Mouse (Mus musculus): ENCODE data around the gene Bcl2a1d.

Gene Bcl2a1d

DNA sequence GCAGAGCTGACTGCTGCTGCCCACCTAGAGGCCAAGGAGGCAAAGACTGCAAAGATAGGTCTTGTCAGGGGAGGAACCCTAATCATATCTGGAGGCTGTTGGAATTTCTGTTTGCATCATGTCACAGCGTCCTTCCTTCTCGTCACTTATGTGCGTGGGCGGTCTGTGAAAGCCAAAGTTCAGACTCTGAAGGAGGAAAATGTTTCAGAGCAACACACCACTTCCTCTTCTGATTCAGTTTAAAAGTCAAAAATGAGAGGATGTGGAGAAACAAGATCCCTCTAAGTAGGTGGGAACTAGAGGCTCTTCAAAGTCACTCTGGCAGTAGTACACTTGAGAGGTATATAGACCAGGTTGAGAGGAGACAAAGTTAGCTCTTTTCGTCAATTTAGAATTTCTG is at the start of gene Bcl2a1d:
Gene Bcl2a1d (minus strand): TSS at position 187 of the 400 bp plus-strand sequence.
- in situ Hi-C loops (cut with MboI, MseI), result loop anchor here in 1 of 2 experiments (10.0 kb wide), 1 partner anchor 187 kb away; the partner anchor contains the start of gene Zfp949

DNA sequence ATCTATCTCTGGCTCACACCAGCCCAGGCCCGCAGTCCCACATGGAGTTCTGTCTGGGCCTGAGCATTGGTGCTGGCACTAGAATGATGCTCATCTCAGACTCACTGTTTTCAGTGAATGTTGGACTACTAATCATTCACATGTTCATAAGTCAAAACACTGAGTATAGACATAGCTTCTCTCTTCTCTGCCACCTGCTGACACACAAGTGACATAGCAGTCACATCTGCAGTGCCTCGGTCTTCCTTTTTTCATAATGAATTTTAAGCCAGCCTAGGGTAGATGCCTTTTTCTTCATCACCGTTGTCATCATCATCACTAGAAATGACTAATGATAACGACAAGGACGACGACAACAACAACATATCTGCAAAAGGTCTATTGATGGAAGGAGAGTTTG is 38.5 kb upstream of the Bcl2a1d start:
- in situ Hi-C loops (cut with MboI, MseI), result loop anchor here in 1 of 2 experiments (25.0 kb wide), 1 partner anchor 533 kb away; no protein-coding TSS in a partner anchor

DNA sequence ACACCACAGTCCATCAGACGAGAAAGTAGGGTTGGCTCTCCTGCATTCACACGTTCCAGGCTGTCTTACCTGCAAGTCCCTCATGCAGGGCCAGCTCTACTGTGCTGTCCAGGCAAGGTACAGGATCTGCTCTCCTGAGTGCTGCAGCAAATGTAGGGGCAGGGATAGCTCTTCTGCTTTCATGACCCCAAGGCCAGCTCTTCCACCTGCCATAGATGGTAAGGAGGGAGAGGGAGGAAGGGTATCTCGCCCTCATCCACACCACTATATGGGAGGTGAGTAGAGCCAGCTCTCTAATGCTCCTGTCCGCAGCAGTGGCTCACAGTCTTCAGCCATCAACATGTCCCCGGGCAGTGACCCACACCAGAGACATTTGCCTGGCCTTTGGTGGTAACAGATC is 37.8 kb upstream of the Bcl2a1d start:
- in situ Hi-C loops (cut with MboI, MseI), result loop anchor here (5.0 to 25.0 kb wide), 3 partner anchors 148 to 532 kb away; no protein-coding TSS in a partner anchor

DNA sequence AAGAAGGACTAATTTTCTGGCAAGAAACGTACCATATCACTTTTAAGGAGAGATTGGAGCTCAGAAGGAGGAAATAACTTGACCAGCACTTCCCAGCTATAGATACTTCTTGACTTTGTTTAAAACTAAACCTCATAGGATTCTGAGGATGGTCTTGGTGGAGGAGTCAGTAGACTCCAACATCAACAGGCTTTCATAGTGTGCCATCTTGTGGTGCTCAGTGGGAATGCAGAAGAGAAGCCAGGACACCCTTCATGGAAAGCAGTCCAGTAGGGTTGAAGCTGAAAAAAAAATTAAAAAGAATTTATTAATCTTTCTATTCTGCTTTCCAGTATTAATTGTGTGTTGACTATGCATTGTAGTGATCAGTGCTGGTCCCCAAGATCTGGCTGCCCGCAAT is 15.0 kb upstream of the Bcl2a1d start:
- in situ Hi-C loops (cut with MboI, MseI), result loop anchor here in 1 of 2 experiments (10.0 kb wide), 1 partner anchor 188 kb away; no protein-coding TSS in a partner anchor

DNA sequence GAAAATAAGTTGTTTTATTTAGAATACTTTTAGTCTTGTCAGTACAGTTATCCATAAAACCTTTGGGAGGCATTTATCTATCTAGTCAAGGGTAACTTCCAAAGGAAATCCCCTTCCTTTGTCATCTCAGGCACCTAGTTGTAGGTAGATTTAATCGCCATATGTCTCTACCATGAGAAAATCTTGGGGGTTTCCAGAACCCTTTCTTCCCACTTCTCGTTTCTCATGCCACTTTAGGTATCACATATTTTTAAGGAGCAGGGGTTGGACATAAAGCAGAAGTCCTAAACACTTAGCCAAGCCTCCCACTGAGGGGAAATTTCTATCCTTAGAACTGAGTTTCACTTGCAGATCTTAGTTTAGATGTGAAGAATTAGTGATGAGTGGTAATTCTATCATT is 14.3 kb upstream of the Bcl2a1d start:
- in situ Hi-C loops (cut with MboI, MseI), result loop anchor here in 1 of 2 experiments (10.0 kb wide), 1 partner anchor 189 kb away; no protein-coding TSS in a partner anchor

DNA sequence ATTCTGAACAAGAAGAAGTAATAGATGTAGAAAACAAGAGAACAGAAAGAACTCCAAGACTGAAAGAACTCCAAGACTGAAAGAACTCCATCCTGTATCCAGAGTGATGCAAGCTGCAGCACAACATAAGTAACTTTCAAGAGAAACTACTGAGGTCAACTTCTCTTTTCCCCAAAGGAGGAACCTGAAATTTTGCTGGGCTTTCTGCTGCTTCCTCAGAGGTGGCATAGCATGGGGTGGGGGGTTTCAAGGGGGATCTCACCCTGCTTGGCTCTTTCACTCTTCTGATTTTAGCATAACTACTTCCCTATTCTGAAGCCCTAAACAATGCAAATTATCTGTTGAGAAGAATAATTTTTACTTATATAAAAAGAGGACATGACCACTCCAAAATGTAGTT is 3.6 kb upstream of the Bcl2a1d start:
- in situ Hi-C loops (cut with MboI, MseI), result loop anchor here (5.0 to 10.0 kb wide), 2 partner anchors 190 to 217 kb away; partner anchors contain the start of gene Zfp949 (in 1 of the 2)

DNA sequence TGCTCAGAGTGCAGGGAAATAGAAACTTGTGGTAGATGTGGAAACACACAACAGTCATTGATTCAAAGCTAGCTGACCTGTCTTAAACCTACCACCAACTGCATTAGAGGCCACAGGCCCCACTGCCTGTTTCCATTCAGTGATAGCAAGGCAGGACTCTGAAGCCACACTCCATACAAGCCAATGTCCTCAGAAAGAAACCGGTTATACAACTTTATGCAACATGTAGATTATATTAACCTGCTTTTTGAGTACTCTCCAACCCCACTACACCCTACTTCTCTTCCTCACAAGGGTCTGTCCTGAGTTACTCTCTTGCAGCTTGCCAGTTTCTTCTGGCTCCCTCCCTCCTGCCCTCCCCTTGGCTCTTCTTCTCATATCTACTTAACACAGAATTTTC is 1.5 kb upstream of the Bcl2a1d start:
- in situ Hi-C loops (cut with MboI, MseI), result loop anchor here in 1 of 2 experiments (10.0 kb wide), 1 partner anchor 188 kb away; the partner anchor contains the start of gene Zfp949

DNA sequence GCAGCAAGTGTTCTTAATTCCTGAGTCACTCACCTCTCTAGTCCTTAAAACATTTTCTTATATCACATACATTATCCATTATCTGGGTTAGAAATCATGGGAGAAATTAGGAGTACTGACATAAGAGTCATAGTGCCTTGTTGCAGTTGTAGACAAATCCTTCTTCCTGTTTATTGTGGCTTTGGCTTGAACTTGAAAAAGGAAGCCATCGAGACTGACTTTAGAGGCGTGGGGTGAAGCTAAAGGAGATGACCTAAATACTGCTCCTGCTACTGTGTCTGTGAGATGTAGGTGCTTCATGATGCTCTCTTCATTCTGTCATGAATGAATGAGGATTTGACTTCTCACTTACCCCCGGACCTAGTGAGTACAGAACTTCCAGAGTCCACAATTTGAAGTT is 620 bp upstream of the Bcl2a1d start:
- in situ Hi-C loops (cut with MboI, MseI), result loop anchor here in 1 of 2 experiments (10.0 kb wide), 1 partner anchor 188 kb away; the partner anchor contains the start of gene Zfp949

DNA sequence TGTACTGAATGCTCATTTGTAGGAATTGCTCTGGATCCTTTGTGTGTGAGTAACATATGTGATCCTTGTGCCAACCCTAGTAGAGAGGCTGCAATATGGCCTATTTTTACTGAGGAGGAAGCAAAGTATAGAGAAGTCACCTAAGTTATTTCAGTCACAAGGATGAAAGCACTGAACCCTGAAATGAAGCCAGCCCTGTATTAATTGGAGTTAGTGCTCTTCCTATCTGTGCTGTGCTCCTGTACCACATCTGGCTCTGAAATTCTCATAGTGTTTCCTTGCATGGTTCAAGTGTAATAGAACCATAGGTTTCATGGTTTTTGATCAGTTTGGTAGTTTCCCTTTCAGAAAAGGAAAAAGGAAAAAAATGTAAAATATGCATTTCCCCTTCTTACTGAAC is 3.4 kb downstream of the Bcl2a1d start:
- in situ Hi-C loops (cut with MboI, MseI), result loop anchor here in 1 of 2 experiments (10.0 kb wide), 1 partner anchor 1386 kb away; the partner anchor contains the start of gene Morf4l1

DNA sequence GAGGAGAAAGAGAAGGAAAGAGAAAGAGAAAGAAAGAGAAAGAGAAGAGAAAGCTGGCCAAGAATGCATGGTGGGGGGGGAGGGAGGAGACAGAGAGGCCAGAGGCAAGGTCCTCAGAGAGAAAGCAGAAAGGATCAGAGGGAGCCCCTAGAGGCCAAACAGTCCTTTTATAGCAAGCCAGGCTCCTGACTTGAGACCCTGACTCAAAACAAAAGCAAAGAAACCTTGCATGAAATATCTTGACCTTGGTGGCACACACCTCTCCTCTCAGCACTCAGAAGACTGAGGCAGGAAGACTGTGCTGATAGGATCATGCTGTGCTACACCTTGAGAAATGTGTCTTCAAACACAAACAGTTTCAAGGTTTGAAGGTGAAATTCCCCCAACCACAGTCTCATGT is 10.1 kb downstream of the Bcl2a1d start:
- in situ Hi-C loops (cut with MboI, MseI), result loop anchor here (5.0 to 10.0 kb wide), 2 partner anchors 174 to 1393 kb away; partner anchors contain the start of genes Morf4l1 (in 1 of the 2) and Zfp949 (in 1 of the 2)

DNA sequence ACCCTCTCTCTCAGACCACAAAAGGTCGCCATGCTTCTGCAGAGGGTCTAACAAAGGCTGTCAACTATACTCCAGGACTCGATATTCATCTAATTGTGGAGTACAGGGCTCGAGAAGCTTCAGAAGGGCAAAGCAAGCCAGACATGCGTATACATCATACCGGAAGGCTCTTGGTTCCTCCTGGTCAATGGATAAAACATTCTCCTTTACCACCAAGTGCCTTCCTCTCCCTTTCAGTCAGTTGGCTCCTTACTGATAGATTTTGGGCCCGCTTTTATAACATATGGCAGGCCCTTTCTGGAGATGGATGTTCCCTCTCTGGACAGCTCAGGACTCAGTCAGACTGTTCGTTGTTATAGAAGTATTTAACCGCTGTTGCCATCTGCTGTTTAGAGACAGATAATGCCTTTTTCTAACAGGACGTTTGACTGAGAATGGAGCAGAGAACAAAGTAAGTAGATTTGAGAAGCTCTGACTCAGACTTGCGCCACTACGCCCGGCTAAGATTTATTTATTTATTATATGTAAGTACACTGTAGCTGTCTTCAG is 11.7 kb downstream of the Bcl2a1d start, which contains the start of gene Mthfsl:
Gene Mthfsl (minus strand): TSS at position 308 of the 549 bp plus-strand sequence.
- in situ Hi-C loops (cut with MboI, MseI), result loop anchor here (5.0 to 10.0 kb wide), 3 partner anchors 173 to 1395 kb away; partner anchors contain the start of genes Morf4l1 (in 1 of the 2), Mthfs (in 1 of the 2) and Zfp949 (in 1 of the 2)

DNA sequence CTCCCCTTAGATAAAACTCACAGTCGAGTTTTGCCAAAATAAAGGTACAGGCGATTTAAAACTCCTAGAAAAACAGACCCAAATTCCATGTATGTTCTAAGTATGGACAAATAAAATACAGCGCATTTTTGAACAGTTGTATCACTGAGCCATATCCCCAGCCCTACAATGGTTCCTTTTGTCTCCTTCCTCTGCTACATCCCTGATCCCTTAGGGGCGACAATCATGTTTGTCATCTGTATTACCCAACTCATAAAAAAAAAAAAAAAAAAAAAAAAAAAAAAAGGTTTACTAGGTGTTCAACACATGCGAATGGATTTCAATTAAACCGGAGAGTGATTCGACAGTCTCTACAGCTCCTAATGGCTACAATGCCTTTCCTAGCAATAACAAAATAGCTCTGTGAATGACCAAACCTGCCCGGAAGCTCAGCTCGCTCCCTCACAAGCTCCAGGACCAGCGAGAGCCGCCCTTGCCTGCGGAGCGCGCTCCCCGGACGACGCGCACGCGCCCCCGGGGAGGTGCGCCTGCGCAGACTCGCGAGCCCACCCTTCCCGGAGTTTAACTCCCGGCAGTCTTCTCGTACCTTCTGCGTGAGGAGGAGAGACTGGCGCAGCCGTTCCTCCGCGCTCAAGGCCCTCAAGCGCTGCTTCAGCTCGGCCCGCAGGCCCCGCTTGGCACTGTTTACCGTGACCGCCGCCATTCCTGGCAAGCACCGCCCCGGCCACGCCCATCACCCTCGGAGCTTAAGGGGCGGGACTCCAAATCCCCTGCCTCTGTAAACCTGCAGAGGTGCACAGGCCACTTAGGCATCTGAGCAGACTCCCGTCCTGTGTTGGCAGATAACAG is 12.4 kb downstream of the Bcl2a1d start:
- in situ Hi-C loops (cut with MboI, MseI), result loop anchor here in 1 of 2 experiments (5.0 kb wide), 1 partner anchor 493 kb away; the partner anchor contains the start of gene Mthfs

DNA sequence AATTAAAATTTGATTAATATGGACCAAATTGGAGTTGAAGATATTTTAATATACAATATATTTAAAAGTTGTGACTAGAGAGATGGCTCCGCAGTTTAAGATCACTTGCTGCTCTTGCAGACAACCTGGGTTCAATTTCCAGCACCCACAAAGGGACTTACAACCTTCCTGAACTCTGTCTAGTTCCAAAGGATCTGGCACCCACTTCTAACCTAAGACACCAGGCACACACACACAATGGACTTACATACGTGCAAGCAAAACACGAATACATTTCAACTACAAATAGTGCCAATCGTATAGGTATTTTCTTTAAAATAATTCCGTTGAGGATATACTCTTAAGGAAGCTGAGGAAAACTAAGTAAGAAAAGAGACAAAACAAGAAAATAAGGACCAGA is 13.1 kb downstream of the Bcl2a1d start:
- in situ Hi-C loops (cut with MboI, MseI), result loop anchor here in 1 of 2 experiments (5.0 kb wide), 1 partner anchor 494 kb away; the partner anchor contains the start of gene Mthfs

DNA sequence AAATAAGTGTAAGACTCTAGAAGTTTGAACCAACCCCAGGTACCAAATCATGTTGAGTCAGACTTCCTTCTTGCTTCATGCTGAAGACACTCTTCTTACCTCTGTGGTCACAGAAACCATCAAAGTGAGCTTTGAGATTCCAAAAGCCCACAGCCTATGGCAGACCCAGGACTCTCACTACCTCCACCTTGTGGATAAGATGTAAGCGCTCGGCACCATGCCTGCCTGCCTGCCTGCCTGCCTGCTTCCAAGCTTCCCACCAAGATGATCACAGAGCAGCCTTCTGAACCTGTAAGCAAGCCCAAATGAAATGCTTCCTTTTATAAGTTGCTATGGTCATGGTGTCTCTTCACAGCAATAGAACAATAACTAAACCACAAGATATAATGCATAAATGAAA is 13.6 kb downstream of the Bcl2a1d start:
- in situ Hi-C loops (cut with MboI, MseI), result loop anchor here in 1 of 2 experiments (5.0 kb wide), 1 partner anchor 494 kb away; the partner anchor contains the start of gene Mthfs

DNA sequence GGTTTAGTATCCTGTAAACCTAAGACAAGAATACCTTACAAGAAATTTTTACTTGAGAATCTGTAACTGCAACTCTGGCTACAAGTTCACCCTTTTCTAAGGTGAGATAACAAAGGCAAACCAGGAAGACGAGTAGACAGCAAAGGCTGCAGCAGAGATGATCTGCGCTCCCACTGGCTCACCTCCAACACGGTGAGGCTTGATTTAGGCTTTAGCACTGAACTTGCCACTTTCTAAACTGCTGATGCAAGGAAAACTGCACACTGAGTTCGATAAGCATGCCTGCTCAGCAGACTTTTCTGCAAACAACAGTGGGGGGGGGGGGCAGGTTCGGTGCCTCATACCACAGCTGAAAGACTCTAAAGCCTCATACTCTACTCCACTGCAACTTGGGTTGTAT is 17.2 kb downstream of the Bcl2a1d start:
- in situ Hi-C loops (cut with MboI, MseI), result loop anchor here in 1 of 2 experiments (5.0 kb wide), 1 partner anchor 503 kb away; no protein-coding TSS in a partner anchor

DNA sequence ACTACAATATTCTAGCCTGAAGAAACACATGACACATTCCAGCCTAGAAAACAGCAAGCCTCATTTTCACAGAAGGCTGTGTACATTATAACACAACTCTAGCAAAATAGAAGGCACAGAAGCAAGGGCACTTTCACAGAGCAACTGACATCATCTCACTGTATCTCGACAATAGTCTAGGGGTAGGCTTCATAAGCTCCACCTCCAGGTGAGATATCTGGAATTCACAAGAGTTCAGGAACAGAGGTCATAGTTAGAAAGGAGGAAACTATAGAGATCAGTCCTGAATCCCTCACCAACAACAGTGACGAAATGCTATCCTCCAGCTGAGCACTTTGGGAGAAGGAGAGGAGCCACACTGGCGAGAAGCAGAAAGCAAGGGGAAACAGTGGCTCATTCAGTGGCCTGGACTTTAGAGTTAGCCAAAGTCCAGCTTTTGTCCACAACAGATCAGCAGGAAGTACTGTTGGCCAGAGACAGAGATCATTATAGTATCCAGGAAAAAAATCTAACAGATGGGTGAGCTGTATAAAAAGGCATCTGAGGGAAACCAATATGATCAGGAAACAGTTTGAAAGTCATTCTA is 19.5 kb downstream of the Bcl2a1d start:
- in situ Hi-C loops (cut with MboI, MseI), result loop anchor here in 1 of 2 experiments (5.0 kb wide), 1 partner anchor 505 kb away; no protein-coding TSS in a partner anchor

DNA sequence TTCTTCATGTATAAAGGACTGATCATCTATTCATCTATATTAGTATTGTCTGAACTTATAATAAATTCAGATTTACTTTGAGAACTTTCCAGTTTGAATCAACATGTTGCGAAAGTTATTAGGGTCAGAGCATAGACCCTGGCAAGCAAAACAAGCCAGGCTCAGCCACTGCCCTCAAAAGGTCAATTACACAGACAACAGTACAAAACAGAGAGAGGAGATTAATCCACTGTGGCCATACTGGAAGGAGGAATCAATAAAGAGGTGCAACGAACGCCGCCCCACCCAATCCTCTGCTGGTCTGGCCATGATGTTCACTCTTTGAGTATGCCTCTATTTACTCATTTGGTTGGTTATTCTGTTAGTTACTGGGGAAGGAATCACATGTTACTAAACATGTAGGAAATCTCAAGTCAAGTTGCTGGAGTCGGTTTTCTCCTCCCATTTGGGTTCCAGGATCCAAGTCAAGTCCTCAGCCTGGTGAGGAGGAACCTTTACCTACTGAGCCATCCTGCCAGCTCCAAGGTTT is 20.7 kb downstream of the Bcl2a1d start:
- in situ Hi-C loops (cut with MboI, MseI), result loop anchor here in 1 of 2 experiments (5.0 kb wide), 1 partner anchor 506 kb away; no protein-coding TSS in a partner anchor

DNA sequence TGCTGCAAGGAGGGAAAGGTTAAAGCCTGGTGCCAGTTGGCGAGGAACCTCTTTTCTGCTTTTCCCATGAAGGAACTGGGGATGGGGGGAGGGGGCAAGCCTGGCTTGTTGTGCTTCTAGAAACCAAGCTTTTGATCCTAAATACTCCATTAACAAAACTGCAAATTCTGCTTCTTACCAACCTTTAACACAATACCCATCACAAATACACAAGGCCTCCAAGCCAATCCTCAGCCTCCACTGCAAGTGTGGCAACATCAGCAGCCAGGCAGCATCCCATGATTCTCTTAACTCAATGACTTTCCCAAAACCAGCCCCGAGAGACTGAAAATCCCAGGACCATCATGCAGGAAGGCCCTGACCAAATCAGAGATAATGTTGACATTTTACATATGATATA is 21.3 kb downstream of the Bcl2a1d start:
- in situ Hi-C loops (cut with MboI, MseI), result loop anchor here in 1 of 2 experiments (5.0 kb wide), 1 partner anchor 507 kb away; no protein-coding TSS in a partner anchor

DNA sequence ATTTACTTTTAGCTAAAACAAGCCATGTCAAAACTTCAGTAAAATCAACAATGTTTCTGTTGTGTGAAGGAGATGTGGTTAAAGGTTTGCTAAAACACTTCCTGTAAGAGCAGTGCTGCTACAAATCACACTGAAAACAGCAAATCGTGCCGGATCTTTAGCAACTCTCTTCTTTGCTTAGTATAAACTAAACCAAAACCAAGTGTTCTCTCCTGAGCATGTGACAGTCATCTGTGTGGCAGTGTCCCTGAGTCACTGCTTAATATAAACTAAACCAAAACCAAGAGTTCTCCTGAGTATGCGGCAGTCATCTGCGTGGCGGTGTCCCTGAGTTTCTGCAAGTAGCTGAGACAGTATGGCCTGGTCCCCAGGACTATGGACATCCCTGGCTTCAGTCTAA is 21.9 kb downstream of the Bcl2a1d start:
- in situ Hi-C loops (cut with MboI, MseI), result loop anchor here in 1 of 2 experiments (5.0 kb wide), 1 partner anchor 508 kb away; no protein-coding TSS in a partner anchor

DNA sequence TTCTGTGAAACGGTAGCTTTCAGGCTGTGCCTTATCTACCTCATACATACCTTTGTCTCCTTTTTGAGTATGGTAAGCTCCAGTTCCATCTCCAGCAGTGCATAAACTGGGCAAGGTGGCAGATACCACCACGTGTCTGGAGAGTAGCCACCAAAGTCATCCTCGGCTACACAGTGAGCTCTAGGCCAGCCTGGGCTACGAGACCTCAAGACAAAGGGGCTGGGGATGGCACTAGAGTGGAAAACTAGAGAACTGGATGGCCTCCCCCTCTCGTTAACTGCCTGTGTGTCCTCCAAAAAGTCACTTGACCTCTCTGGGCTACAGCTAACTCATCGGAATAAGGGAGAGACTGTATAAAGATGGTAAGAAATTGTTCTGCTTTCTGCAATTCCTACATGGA is 22.4 kb downstream of the Bcl2a1d start:
- in situ Hi-C loops (cut with MboI, MseI), result no loop called here
